Mouse (Mus musculus) thymus, adult 2 months (tissue): ENCODE measurements at regions not wholly inside any gene's neighbourhood (a gene's known extent, or its start where the extent isn't known, plus 50 kb on each side); places are given as distances from the start of the nearest gene placed in this dataset.
A peak's percentile ranks its signal among the peaks of the same experiment; 100 is the strongest.

ENCODE experiments used
- DNase-seq: peaks from one replicate; pipeline ENCODE4 v3.0.0; 2021
- H3K27ac ChIP-seq: fragments of 200-500 bp; 2 replicates; pipeline ENCODE4 v1.5.1; 2012; ENCODE audit warnings: low read length, control low read depth; ENCODE audit not compliant: control insufficient read depth, insufficient read depth
- H3K27me3 ChIP-seq: fragments of 200-500 bp; 2 replicates; pipeline ENCODE4 v1.6.1; 2012; ENCODE audit warnings: mild to moderate bottlenecking, low read length, moderate library complexity, mixed read lengths; ENCODE audit not compliant: control insufficient read depth, insufficient read depth
- H3K36me3 ChIP-seq: fragments of 200-500 bp; 2 replicates; pipeline ENCODE4 v1.6.1; 2012; ENCODE audit warnings: mild to moderate bottlenecking, low read length, moderate library complexity; ENCODE audit not compliant: control insufficient read depth, insufficient read depth
- H3K4me1 ChIP-seq: fragments of 200-500 bp; replicated peaks from 2 replicates; pipeline ENCODE4 v1.6.1; 2012; ENCODE audit warnings: low read length; ENCODE audit not compliant: control insufficient read depth, insufficient read depth
- H3K4me3 ChIP-seq: fragments of 200-500 bp; 2 replicates; pipeline ENCODE4 v1.5.1; 2012; ENCODE audit warnings: mild to moderate bottlenecking, low read length, control low read depth, moderate library complexity; ENCODE audit not compliant: control insufficient read depth, insufficient read depth
- CTCF ChIP-seq: fragments of 200-500 bp; IDR thresholded peaks from 2 replicates; pipeline ENCODE4 v1.5.1; 2012; ENCODE audit warnings: mild to moderate bottlenecking, control low read depth, low read length, moderate library complexity, borderline replicate concordance; ENCODE audit not compliant: control insufficient read depth, poor library complexity, insufficient read depth; ENCODE audit errors: extremely low read depth
- POLR2A ChIP-seq: fragments of 200-500 bp; IDR thresholded peaks from 2 replicates; pipeline ENCODE4 v1.6.1; 2012; ENCODE audit warnings: mild to moderate bottlenecking, low read length, control low read depth, moderate library complexity; ENCODE audit not compliant: control insufficient read depth, poor library complexity, insufficient read depth; ENCODE audit errors: extremely low read depth
- WGBS: fragments of 180-500 bp; shearing (Covaris S2); methylation state at CpG from one replicate; pipeline ENCODE4 v1.1.7; 2018; 5-methylcytosine and 5-hydroxymethylcytosine counted together

DNA sequence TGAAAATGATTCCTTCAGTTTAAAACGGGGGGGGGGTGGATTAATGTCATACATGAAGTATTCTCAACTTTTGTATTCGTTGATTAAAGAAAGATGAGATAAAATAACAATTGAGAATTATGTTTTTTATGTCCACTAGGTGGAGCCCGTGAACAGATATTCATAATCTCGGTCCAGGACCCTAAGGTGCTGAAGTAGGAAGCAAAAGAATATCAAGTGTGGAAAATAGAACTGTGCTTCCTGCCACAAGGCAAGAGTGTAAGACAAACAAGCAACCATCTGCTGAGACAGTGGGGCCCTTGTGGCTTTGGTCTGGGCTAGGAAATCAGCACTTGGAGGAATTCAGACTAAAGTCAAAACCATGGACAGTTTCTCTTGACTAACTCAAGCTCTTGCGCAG, 50.9 kb upstream of the Kap start:
- no peaks in the 10 kb centered on the region for H3K27me3 ChIP-seq
- peak; percentile 3 for DNase-seq
- no peak overlapping the region for H3K4me3 ChIP-seq
- 9% methylated on average over 5 of the region's 5 CpGs for WGBS
- TF ChIP-seq POLR2A (no peak), CTCF (no peak)
- H3K4me1 ChIP-seq: no peaks in the 10 kb centered on the region
- H3K27ac ChIP-seq: no peak overlapping the region
- H3K36me3 ChIP-seq: no peaks in the 10 kb centered on the region

DNA sequence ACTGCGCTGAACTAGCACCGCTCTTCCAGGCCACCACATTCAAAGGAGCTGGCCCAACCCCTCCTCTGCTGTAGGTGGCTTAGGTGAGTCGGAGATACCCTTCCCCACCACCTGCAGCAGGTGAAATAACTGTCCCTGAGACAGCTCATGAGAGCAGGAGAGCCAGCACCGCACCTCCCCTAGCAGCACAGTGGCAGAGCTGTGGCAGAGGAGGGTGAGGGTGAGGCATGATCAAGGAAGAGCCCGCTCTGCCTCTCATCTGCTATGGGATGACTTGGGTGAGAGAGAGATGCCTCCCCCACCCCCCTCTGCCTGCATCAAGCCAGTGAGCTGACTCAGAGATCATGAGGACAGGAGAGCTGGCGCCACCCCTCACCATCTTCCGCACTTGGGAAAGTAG, 81.1 kb upstream of the Kap start:
- no peak for TF ChIP-seq CTCF
- no peak for TF ChIP-seq POLR2A
- H3K27ac ChIP-seq: no peak overlapping the region
- H3K4me1 ChIP-seq: no peaks in the 10 kb centered on the region
- H3K36me3 ChIP-seq: no peaks in the 10 kb centered on the region
- no peak for DNase-seq
- WGBS: 94% methylated on average over 7 of the region's 7 CpGs
- no peak overlapping the region for H3K4me3 ChIP-seq
- H3K27me3 ChIP-seq: no peaks in the 10 kb centered on the region

DNA sequence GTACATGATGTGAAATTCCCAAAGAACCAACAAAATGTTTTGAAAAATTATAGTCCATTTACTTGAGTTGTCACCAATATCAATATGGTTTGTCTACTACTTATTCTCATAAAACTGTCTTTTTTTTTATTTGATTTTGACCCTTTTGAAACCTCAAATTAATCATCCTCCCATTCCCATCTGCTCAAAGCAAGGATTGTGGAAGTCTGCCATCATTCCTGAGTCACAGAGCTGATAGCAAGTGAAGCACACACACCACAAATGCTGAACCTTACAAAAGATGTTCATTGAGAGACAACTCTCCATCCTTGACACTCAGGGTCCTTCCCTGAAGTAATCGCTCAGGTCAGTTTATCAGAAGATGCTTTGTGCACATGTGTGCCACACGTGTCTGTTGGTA, 82.1 kb upstream of the Kap start:
- H3K4me1 ChIP-seq: no peaks in the 10 kb centered on the region
- H3K4me3 ChIP-seq: no peak overlapping the region
- DNase-seq: no peak
- no peaks in the 10 kb centered on the region for H3K27me3 ChIP-seq
- no peak overlapping the region for H3K27ac ChIP-seq
- TF ChIP-seq POLR2A (no peak), CTCF (no peak)
- H3K36me3 ChIP-seq: no peaks in the 10 kb centered on the region
- WGBS: 89% methylated on average over 2 of the region's 2 CpGs

DNA sequence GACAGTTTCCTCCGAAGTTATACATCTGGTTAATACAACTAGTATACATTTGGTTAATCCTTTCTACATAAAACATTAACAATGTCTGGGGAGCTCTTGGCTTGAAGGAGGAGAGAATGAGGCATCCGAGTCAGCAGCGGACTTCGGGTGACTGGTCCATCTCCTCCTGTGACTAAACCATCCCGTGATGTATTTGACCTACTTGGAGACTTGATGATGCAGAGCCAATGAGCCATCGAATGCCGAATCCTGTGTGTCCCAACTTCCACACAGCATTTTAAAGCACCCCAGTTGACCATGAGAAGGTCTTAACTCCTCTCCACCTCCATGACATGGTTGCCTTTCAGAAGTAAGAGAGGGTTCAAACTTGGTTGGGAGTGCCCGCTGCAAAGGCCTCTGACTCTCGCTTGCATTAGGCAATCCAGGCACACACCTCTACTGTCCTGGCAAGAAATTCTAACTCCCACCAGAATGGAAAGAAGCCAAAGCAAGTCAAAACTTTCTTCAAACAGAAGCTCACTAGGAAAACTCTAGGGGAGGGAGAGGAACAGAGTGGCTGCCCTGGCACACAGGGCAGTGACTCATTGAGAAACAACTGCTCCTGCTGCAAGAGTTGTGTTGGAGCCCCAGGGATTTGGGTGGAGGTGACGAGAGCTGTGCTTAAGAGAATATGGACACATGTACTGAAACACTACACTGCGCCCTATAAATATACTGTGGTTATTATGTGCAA, 75.4 kb upstream of the Etv6 start:
- H3K4me3 ChIP-seq: no peak overlapping the region
- TF ChIP-seq CTCF (no peak), POLR2A (no peak)
- H3K27me3 ChIP-seq: no peaks in the 10 kb centered on the region
- no peak overlapping the region for H3K27ac ChIP-seq
- no peak for DNase-seq
- 91% methylated on average over 11 of the region's 11 CpGs for WGBS
- H3K4me1 ChIP-seq: no peaks in the 10 kb centered on the region
- H3K36me3 ChIP-seq: no peaks in the 10 kb centered on the region

DNA sequence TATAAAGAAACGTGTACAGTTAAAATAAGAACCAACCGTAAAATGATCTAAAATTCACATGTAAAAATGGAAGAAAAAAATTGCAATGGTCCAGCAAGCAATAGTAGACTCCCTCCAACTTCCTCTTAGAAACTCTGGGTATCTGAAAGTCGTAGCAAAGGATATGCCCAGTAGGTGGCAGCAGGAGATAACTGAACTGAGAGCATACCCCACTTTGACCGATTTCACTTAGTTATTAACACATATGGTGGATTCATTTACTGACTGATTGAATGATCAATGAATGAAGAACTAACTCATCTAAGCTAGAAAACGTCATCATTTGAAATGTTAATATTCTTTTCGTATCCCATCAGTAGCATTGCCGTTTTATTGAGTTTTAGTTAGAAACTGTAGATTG, 74.8 kb upstream of the Etv6 start:
- H3K4me3 ChIP-seq: no peak overlapping the region
- DNase-seq: peak; percentile 78
- no peaks in the 10 kb centered on the region for H3K27me3 ChIP-seq
- TF ChIP-seq POLR2A (no peak), CTCF (no peak)
- WGBS: 26% methylated on average over 7 of the region's 7 CpGs
- no peaks in the 10 kb centered on the region for H3K36me3 ChIP-seq
- no peak overlapping the region for H3K27ac ChIP-seq
- no peaks in the 10 kb centered on the region for H3K4me1 ChIP-seq

DNA sequence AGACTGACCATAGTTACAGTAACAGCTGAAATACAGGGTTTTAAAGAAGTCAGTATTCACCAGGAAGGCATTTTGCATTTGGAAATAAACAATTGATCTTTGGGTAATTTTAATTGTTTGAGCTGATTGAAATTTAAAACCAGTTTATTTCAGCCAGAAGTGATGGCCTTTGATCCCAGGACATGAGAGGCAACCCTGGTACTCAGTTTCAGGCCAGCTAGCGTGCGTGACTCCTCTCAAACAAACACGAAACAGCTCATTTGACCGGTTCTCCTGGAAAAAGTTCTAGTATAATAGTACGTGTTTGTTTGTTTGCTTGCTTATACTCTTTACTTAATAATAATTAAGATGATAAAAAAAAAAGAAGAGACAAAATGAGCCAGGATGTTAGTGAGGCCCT, 72.9 kb upstream of the Etv6 start:
- Histone ChIP-seq H3K4me3 (no peak overlapping the region), H3K27ac (no peak overlapping the region), H3K27me3 (no peaks in the 10 kb centered on the region), H3K4me1 (no peaks in the 10 kb centered on the region), H3K36me3 (no peaks in the 10 kb centered on the region)
- DNase-seq: no peak
- WGBS: 98% methylated on average over 5 of the region's 5 CpGs
- no peak for TF ChIP-seq CTCF

DNA sequence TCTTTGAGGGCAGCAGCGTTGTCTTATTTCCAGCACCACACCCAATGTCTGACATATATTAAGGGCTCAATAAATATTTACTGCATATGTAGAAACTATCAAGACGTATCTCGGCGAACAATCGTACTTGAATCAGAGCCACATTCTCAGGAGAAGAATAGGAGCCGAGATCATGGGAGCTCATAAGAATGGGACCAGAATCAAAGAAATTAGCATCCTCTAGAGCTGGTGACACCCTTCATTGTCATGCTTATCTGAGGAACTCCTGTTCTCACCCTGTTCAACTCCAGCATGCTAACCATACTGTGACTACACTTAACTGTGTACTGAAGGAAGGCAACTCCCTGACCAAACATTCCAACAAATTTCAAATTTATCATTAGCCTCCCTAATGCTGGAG, 72.2 kb upstream of the Etv6 start:
- no peak for TF ChIP-seq CTCF
- TF ChIP-seq POLR2A: no peak
- no peak for DNase-seq
- no peaks in the 10 kb centered on the region for H3K36me3 ChIP-seq
- WGBS: 97% methylated on average over 6 of the region's 6 CpGs
- no peak overlapping the region for H3K4me3 ChIP-seq
- H3K27me3 ChIP-seq: no peaks in the 10 kb centered on the region
- H3K27ac ChIP-seq: no peak overlapping the region
- no peaks in the 10 kb centered on the region for H3K4me1 ChIP-seq
